Mouse (Mus musculus) embryonic facial prominence, embryonic 14.5 days (tissue): ENCODE measurements at regions not wholly inside any gene's neighbourhood (a gene's known extent, or its start where the extent isn't known, plus 50 kb on each side); places are given as distances from the start of the nearest gene placed in this dataset.
A peak's percentile ranks its signal among the peaks of the same experiment; 100 is the strongest.

Experiments
- ATAC-seq: fragments of 200-750 bp; cut with Nextera tagmentation; 2 replicates; pipeline ENCODE4 v1.8.0; 2017; ENCODE audit warnings: low read depth, moderate number of reproducible peaks, moderate TSS enrichment
- DNase-seq: peaks from one replicate; pipeline ENCODE4 v3.0.0-alpha.2; 2015; ENCODE audit warnings: low spot score
- H3K27ac ChIP-seq: fragments of 300-500 bp; sonication (generic); replicated peaks from 2 replicates; pipeline ENCODE4 v1.5.1; 2014; ENCODE audit warnings: low read depth, mild to moderate bottlenecking, low read length, moderate library complexity
- H3K27me3 ChIP-seq: fragments of 300-500 bp; sonication (generic); replicated peaks from 2 replicates; pipeline ENCODE4 v1.6.1; 2014; ENCODE audit warnings: low read length; ENCODE audit not compliant: control insufficient read depth, insufficient read depth
- H3K36me3 ChIP-seq: fragments of 300-500 bp; sonication (generic); 2 replicates; pipeline ENCODE4 v1.6.1; 2014; ENCODE audit warnings: low read length, mixed read lengths; ENCODE audit not compliant: control insufficient read depth, insufficient read depth
- H3K4me1 ChIP-seq: fragments of 300-500 bp; sonication (generic); 2 replicates; pipeline ENCODE4 v1.6.1; 2014; ENCODE audit warnings: antibody characterized with exemption, low read length; ENCODE audit not compliant: control insufficient read depth, insufficient read depth
- H3K4me2 ChIP-seq: fragments of 300-500 bp; sonication (generic); 2 replicates; pipeline ENCODE4 v1.6.1; 2014; ENCODE audit warnings: low read depth, mild to moderate bottlenecking, low read length, moderate library complexity, mixed read lengths
- H3K4me3 ChIP-seq: fragments of 300-500 bp; sonication (generic); 2 replicates; pipeline ENCODE4 v1.5.1; 2014; ENCODE audit warnings: low read depth, mild to moderate bottlenecking, low read length
- H3K9ac ChIP-seq: fragments of 300-500 bp; sonication (generic); 2 replicates; pipeline ENCODE4 v1.6.1; 2014; ENCODE audit warnings: low read depth, mild to moderate bottlenecking, low read length, moderate library complexity, mixed read lengths
- H3K9me3 ChIP-seq: fragments of 300-500 bp; sonication (generic); 2 replicates; pipeline ENCODE4 v1.6.1; 2016; ENCODE audit warnings: low read length; ENCODE audit not compliant: control insufficient read depth
- WGBS: fragments of 180-500 bp; shearing (Covaris S2); extraction: QIAGEN DNeasy Blood & Tissue Kit; methylation state at CpG from one replicate; pipeline ENCODE4 v1.1.7; 2014; 5-methylcytosine and 5-hydroxymethylcytosine counted together

DNA sequence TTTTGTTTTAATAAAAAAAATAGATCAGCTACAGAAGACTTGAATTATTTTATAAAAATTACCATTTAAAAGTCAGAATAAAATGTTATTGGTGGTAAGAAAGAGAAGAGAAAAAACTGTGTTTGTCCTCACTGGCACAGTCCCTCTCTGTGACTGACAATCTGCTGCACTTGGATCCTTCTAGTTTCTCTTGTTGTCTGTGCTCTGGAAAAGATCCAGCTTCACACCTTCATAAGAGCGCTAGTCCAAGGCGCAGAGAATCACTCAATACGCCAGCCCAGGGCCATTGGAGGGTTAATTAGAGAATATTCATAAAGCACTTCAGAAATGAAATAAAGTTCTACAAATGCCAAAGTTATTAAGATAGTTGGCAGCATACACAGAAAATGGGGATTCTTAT, 153.8 kb downstream of the Lmbrd1 start:
- Histone ChIP-seq H3K27me3 (no peaks in the 10 kb centered on the region), H3K4me2 (no peak overlapping the region), H3K4me1 (no peaks in the 10 kb centered on the region), H3K9ac (no peak overlapping the region), H3K4me3 (no peak overlapping the region), H3K9me3 (no peaks in the 10 kb centered on the region), H3K36me3 (no peaks in the 10 kb centered on the region), H3K27ac (no peak overlapping the region)
- DNase-seq (no peak), ATAC-seq (no peak)
- whole genome bisulfite sequencing, result 90% methylated on average over 3 of the region's 3 CpGs

GRCm38 (mm10) chr1:24866877-24867276, 188.4 kb downstream of the Lmbrd1 start:
- Histone ChIP-seq H3K4me2 (no peak overlapping the region), H3K27ac (no peak overlapping the region), H3K9me3 (no peaks in the 10 kb centered on the region), H3K4me1 (no peaks in the 10 kb centered on the region), H3K9ac (no peak overlapping the region), H3K36me3 (no peaks in the 10 kb centered on the region), H3K27me3 (no peaks in the 10 kb centered on the region), H3K4me3 (no peak overlapping the region)
- ATAC-seq (no peak), DNase-seq (peak; percentile 1)
- 63% methylated on average over 7 of the region's 7 CpGs for WGBS

DNA sequence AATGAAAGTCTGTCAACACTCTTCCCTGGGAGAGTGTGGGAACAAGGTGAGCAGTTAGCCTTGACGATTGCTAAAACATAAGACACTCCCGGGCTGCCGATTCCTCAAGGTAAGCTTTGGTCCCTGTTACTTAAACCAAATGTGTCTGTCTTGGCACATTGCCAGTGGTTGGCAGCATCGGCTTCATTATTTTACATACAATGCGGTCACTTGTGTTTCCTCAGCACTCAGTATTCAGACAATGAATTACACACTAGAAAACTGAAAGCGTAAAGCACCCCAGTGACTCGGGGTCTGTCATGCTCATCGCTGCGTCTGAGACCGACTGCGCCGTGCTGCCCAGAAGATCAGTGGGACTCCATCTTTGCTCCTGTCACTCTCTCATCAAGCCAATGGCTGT, 191.3 kb downstream of the Lmbrd1 start:
- DNase-seq (peak; percentile 26), ATAC-seq (no peak)
- WGBS, result 71% methylated on average over 12 of the region's 12 CpGs
- Histone ChIP-seq H3K4me2 (no peak overlapping the region), H3K4me1 (no peaks in the 10 kb centered on the region), H3K36me3 (no peaks in the 10 kb centered on the region), H3K27ac (no peak overlapping the region), H3K9ac (no peak overlapping the region), H3K4me3 (no peak overlapping the region), H3K9me3 (no peaks in the 10 kb centered on the region), H3K27me3 (no peaks in the 10 kb centered on the region)

GRCm38 (mm10) chr1:24870685-24871417, 192.4 kb downstream of the Lmbrd1 start:
- Histone ChIP-seq H3K36me3 (no peaks in the 10 kb centered on the region), H3K4me3 (no peak overlapping the region), H3K27me3 (no peaks in the 10 kb centered on the region), H3K4me2 (no peak overlapping the region), H3K9ac (no peak overlapping the region), H3K27ac (no peak overlapping the region), H3K4me1 (no peaks in the 10 kb centered on the region), H3K9me3 (no peaks in the 10 kb centered on the region)
- no peak for ATAC-seq
- peak; percentile 22 for DNase-seq
- 62% methylated on average over 7 of the region's 7 CpGs for WGBS

GRCm38 (mm10) chr1:24877014-24877413, 198.6 kb downstream of the Lmbrd1 start:
- no peaks in the 10 kb centered on the region for H3K36me3 ChIP-seq
- no peak overlapping the region for H3K27ac ChIP-seq
- no peak overlapping the region for H3K4me2 ChIP-seq
- ATAC-seq (no peak), DNase-seq (no peak)
- H3K9me3 ChIP-seq, result no peaks in the 10 kb centered on the region
- H3K27me3 ChIP-seq, result no peaks in the 10 kb centered on the region
- H3K4me3 ChIP-seq, result no peak overlapping the region
- H3K4me1 ChIP-seq, result no peaks in the 10 kb centered on the region
- no peak overlapping the region for H3K9ac ChIP-seq

DNA sequence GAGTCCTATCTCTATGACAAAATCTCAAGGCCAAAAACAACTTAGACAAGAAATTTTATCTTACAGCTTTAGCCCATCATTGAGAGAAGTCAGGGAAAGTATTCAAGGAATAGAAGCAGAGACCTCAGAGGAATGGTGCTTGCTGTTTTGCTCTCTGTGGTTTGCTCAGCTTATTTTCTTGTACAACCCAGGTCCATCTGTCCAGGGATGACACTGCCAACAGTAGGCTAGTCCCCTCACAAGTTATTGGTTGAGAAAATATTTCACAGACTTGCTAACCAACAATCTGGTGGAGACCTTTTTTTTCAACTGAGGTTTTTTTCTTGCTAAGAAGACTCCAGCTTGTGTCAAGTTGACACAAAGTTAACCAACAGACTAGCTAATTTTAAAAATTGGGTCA, 205.2 kb downstream of the Lmbrd1 start:
- no peak overlapping the region for H3K4me2 ChIP-seq
- H3K27ac ChIP-seq, result no peak overlapping the region
- DNase-seq (no peak), ATAC-seq (no peak)
- H3K9ac ChIP-seq, result no peak overlapping the region
- H3K36me3 ChIP-seq, result no peaks in the 10 kb centered on the region
- no peaks in the 10 kb centered on the region for H3K9me3 ChIP-seq
- H3K4me1 ChIP-seq, result no peaks in the 10 kb centered on the region
- no peaks in the 10 kb centered on the region for H3K27me3 ChIP-seq
- no peak overlapping the region for H3K4me3 ChIP-seq

- Histone ChIP-seq H3K4me2 (no peak overlapping the region), H3K36me3 (no peaks in the 10 kb centered on the region), H3K4me3 (no peak overlapping the region), H3K4me1 (no peaks in the 10 kb centered on the region), H3K9ac (no peak overlapping the region), H3K27ac (no peak overlapping the region), H3K27me3 (no peaks in the 10 kb centered on the region), H3K9me3 (no peaks in the 10 kb centered on the region)
- ATAC-seq, result no peak
- DNase-seq, result peak; percentile 46
- 33% methylated on average over 2 of the region's 2 CpGs for WGBS
These were observed 222.8 kb downstream of the Lmbrd1 start for GRCm38 (mm10) chr1:24901278-24901677.

DNA sequence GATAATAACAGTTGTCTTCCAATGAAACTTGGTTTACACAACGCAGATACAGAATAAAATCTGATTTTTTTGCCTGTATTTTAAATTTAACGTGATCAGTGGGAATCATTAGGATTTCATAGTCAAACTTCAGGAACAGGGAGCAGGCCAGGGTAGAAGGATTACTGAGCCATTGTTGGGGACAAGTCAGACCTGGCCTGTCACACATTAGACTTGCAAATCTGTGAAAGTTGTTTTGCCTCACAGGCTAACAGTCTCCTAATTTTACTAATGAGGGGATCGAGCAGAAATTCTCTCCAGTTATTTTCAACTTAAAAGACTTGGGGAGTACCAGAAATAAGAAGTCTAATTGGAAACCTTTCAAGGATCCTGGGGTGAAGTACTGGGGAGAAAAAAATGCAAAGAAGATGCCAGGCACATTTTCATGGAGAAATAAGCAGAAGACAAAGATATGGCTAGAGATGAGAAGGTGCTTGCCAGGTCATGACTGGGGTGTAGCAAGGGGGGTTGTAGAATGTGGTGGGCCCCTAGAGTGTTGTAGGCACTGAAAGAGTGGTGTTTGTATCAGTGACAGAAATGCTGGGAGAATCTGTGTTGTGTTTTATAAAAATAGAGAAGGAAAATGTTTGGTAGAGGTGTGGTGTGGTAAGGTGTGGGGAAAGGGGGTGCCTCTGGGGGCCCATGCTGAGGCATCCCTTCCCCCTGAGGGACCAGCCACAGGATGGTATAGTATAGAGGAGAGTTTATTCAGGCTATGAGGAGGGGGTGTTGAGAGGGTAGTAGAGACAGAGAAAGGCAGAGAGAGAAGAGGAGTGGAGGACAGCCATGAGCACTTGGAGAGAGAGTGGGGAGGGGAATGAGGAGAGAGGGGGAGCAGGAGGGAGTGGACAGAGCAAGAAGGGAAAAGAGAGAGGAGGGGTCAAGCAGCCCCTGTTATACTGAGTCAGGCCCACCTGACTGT, 260.2 kb downstream of the Lmbrd1 start:
- DNase-seq, result no peak
- Histone ChIP-seq H3K4me3 (no peak overlapping the region), H3K4me1 (no peaks in the 10 kb centered on the region), H3K9me3 (no peaks in the 10 kb centered on the region), H3K36me3 (no peaks in the 10 kb centered on the region), H3K27ac (no peak overlapping the region), H3K4me2 (no peak overlapping the region), H3K9ac (no peak overlapping the region), H3K27me3 (no peaks in the 10 kb centered on the region)
- WGBS, result 50% methylated on average over 3 of the region's 3 CpGs
- ATAC-seq, result no peak
